Comparison of ENCODE assay signal across 19 mouse cellular contexts in genomic region chr10:43409506-43410230, GRCm38 (mm10).
DNase-seq lines count a peak whose midpoint lies in the region; ATAC-seq and TF ChIP-seq lines count a peak whose summit lies in the region.
"Had no signal": no experiment of that assay in that cellular context is flagged by ENCODE, and none has a peak within 500 bp of the region (broad histone marks: within the 10 kb centered on the region; RNA-seq: fewer than 3 reads in every experiment).

No protein-coding gene starts in this region.

- 76% methylated on average over 10 of the region's 10 CpGs for WGBS in limb, embryonic 12.5 days
- 87% methylated on average over 10 of the region's 10 CpGs for WGBS in limb, embryonic 10.5 days
- 61% methylated on average over 10 of the region's 10 CpGs for WGBS in heart, embryonic 13.5 days
- 81% methylated on average over 10 of the region's 10 CpGs for WGBS in intestine, postnatal 0 days

- no peak for TF ChIP-seq CTCF in intestine, postnatal 0 days (IDR thresholded peaks at IDR 0.05; ENCODE audit: low read depth)

- H3K4me2 ChIP-seq in limb, embryonic 12.5 days: no peak overlapping the region
- H3K4me2 ChIP-seq in heart, embryonic 13.5 days: no peak overlapping the region
- H3K4me2 ChIP-seq in intestine, postnatal 0 days (replicated peaks; ENCODE audit: low read depth): no peak overlapping the region
- H3K4me2 ChIP-seq: embryonic facial prominence, embryonic 12.5 days; liver, embryonic 15.5 days; neural tube, embryonic 13.5 days had no signal

- H3K27ac ChIP-seq in limb, embryonic 12.5 days: 0 out of 2 replicates have a peak overlapping the region, but pooled peaks have one; percentile 35
- H3K27ac ChIP-seq in limb, embryonic 10.5 days: no peak overlapping the region
- peak overlapping the region; percentile 70 for H3K27ac ChIP-seq in heart, embryonic 13.5 days (replicated peaks)
- H3K27ac ChIP-seq in intestine, postnatal 0 days (ENCODE audit: low read depth, low read length): no peak overlapping the region
- H3K27ac ChIP-seq: embryonic facial prominence, embryonic 12.5 days; liver, embryonic 15.5 days; neural tube, embryonic 13.5 days had no signal

- ATAC-seq in limb, embryonic 12.5 days (ENCODE audit: insufficient number of reproducible peaks, insufficient read depth, low FRiP score, low TSS enrichment, low read depth): no peak
- no peak for ATAC-seq in heart, embryonic 13.5 days (ENCODE audit: extremely low read depth, insufficient number of reproducible peaks, low FRiP score, low TSS enrichment)
- ATAC-seq in megakaryocyte progenitor cell, adult 5-6 weeks (replicated peaks; ENCODE audit: poor library complexity): 0 out of 2 replicates have a peak, but pooled peaks have one; percentile 9
- no peak for ATAC-seq in intestine, postnatal 0 days
- ATAC-seq: forebrain, postnatal 0 days had no signal

- H3K4me1 ChIP-seq in limb, embryonic 12.5 days (replicated peaks): no peaks in the 10 kb centered on the region
- no peaks in the 10 kb centered on the region for H3K4me1 ChIP-seq in limb, embryonic 10.5 days
- H3K4me1 ChIP-seq in heart, embryonic 13.5 days: peaks cover 15% of the 10 kb centered on the region
- no peaks in the 10 kb centered on the region for H3K4me1 ChIP-seq in intestine, postnatal 0 days (replicated peaks; ENCODE audit: control insufficient read depth, insufficient read depth, low read length)
- H3K4me1 ChIP-seq: embryonic facial prominence, embryonic 12.5 days; liver, embryonic 15.5 days; neural tube, embryonic 13.5 days had no signal

- H3K27me3 ChIP-seq in limb, embryonic 12.5 days: no peaks in the 10 kb centered on the region
- H3K27me3 ChIP-seq in limb, embryonic 10.5 days (ENCODE audit: low read depth, poor library complexity, severe bottlenecking): no peaks in the 10 kb centered on the region
- H3K27me3 ChIP-seq in heart, embryonic 13.5 days (replicated peaks): no peaks in the 10 kb centered on the region
- no peaks in the 10 kb centered on the region for H3K27me3 ChIP-seq in intestine, postnatal 0 days (replicated peaks; ENCODE audit: control insufficient read depth, insufficient read depth, low read length)
- H3K27me3 ChIP-seq: embryonic facial prominence, embryonic 12.5 days; liver, embryonic 15.5 days; neural tube, embryonic 13.5 days had no signal

- no peaks in the 10 kb centered on the region for H3K9me3 ChIP-seq in limb, embryonic 12.5 days
- no peaks in the 10 kb centered on the region for H3K9me3 ChIP-seq in limb, embryonic 10.5 days (replicated peaks)
- no peaks in the 10 kb centered on the region for H3K9me3 ChIP-seq in heart, embryonic 13.5 days
- no peaks in the 10 kb centered on the region for H3K9me3 ChIP-seq in intestine, postnatal 0 days (ENCODE audit: control insufficient read depth)
- H3K9me3 ChIP-seq: embryonic facial prominence, embryonic 12.5 days; liver, embryonic 15.5 days; neural tube, embryonic 13.5 days had no signal

- no peak overlapping the region for H3K9ac ChIP-seq in limb, embryonic 12.5 days (replicated peaks)
- no peak overlapping the region for H3K9ac ChIP-seq in heart, embryonic 13.5 days
- no peak overlapping the region for H3K9ac ChIP-seq in intestine, postnatal 0 days (ENCODE audit: low read depth, low read length)
- H3K9ac ChIP-seq: embryonic facial prominence, embryonic 12.5 days; forebrain, postnatal 0 days; liver, embryonic 15.5 days; neural tube, embryonic 13.5 days had no signal

- H3K4me3 ChIP-seq in limb, embryonic 12.5 days (replicated peaks): no peak overlapping the region
- no peak overlapping the region for H3K4me3 ChIP-seq in limb, embryonic 10.5 days
- no peak overlapping the region for H3K4me3 ChIP-seq in heart, embryonic 13.5 days
- no peak overlapping the region for H3K4me3 ChIP-seq in intestine, postnatal 0 days (ENCODE audit: low read depth, low read length)
- H3K4me3 ChIP-seq: embryonic facial prominence, embryonic 12.5 days; liver, embryonic 15.5 days; neural tube, embryonic 13.5 days had no signal

- no peaks in the 10 kb centered on the region for H3K36me3 ChIP-seq in limb, embryonic 12.5 days
- H3K36me3 ChIP-seq in limb, embryonic 10.5 days: peaks cover 9% of the 10 kb centered on the region
- 0 out of 2 replicates have a peak, but pooled peaks cover under 1% of the 10 kb centered on the region for H3K36me3 ChIP-seq in heart, embryonic 13.5 days
- peaks cover 5% of the 10 kb centered on the region; the same call in 1 of the 2 replicates for H3K36me3 ChIP-seq in intestine, postnatal 0 days (ENCODE audit: control insufficient read depth, insufficient read depth)
- H3K36me3 ChIP-seq: embryonic facial prominence, embryonic 12.5 days; liver, embryonic 15.5 days had no signal

- no peak for DNase-seq in limb, embryonic 10.5 days (ENCODE audit: low spot score)
- DNase-seq in heart, adult 18-20 months: peak; percentile 31 to 47
- DNase-seq in right cerebral cortex, postnatal 25 days: no peak
- DNase-seq: adrenal gland, postnatal 10 days; B cell, adult 2 months; cerebellum, adult 18-20 months; forebrain, postnatal 0 days; kidney, adult 2 months; kidney, postnatal 36 days; layer of hippocampus, adult 9-11 months; lung, postnatal 36 days; thymus, postnatal 36 days had no signal

Comparison
In these comparisons a context has a peak if more than half of its experiments do, and no peak if none do; other contexts are left out.
1. H3K27ac ChIP-seq: peak in limb, embryonic 12.5 days (single experiment) and heart, embryonic 13.5 days (single experiment); none in limb, embryonic 10.5 days (single experiment) and intestine, postnatal 0 days (single experiment).
2. DNase-seq: peak in heart, adult 18-20 months (2 of 2); none in limb, embryonic 10.5 days (single experiment) and right cerebral cortex, postnatal 25 days (single experiment).